Mouse (Mus musculus): ENCODE measurements at regions not wholly inside any gene's neighbourhood (a gene's known extent, or its start where the extent isn't known, plus 50 kb on each side); places are given as distances from the start of the nearest gene placed in this dataset.

- peak; percentile 29 for DNase-seq (ENCODE audit: extremely low read depth)
- Histone ChIP-seq H3K36me3 (replicated peaks in 1 of 2; ENCODE audit: control insufficient read depth in 1 of 2, insufficient read depth in 1 of 2, low read length in 1 of 2) (no peaks in the 10 kb centered on the region), H3K9ac (ENCODE audit: insufficient read depth, low read depth) (no peak overlapping the region), H3K4me2 (ENCODE audit: insufficient read depth, low read depth, poor library complexity, severe bottlenecking) (no peak overlapping the region), H3K27me3 (replicated peaks) (no peaks in the 10 kb centered on the region), H3K27ac (ENCODE audit: insufficient read depth, low read depth) (no peak overlapping the region), H3K9me3 (replicated peaks; ENCODE audit: low read length) (no peaks in the 10 kb centered on the region), H3K79me2 (replicated peaks; ENCODE audit: control insufficient read depth, extremely low read depth, insufficient read depth, poor library complexity, severe bottlenecking) (no peaks in the 10 kb centered on the region), H3K4me3 (replicated peaks in 1 of 3; ENCODE audit: low read depth in 2 of 3, low read length in 2 of 3, poor library complexity in 1 of 3) (no peak overlapping the region), H3K4me1 (ENCODE audit: control insufficient read depth in 1 of 2, insufficient read depth in 2 of 2) (peaks cover 0 to 4% of the 10 kb centered on the region in 2 experiments; a peak in 1 of 4 replicates)
- dilution Hi-C loops (cut with MboI; ENCODE audit: extremely low pct_ligation_motif_present, extremely low pct_unique_long_range_greater_than_20kb, low sequenced_read_pairs), result no loop called here
- TF ChIP-seq USF1 (IDR thresholded peaks at IDR 0.05; ENCODE audit: low read depth, low read length) (no peak), JUND (conservative IDR thresholded peaks at IDR 0.05; ENCODE audit: low read depth, low read length) (peak; percentile 72), MAX (IDR thresholded peaks at IDR 0.05; ENCODE audit: low read length) (no peak), EP300 (IDR thresholded peaks at IDR 0.05; ENCODE audit: low read length) (peak; percentile 86), JUN (IDR thresholded peaks at IDR 0.05; ENCODE audit: insufficient read depth, low read depth, low read length) (peak; percentile 63; the same call in 1 of the 2 replicates), CTCF (conservative IDR thresholded peaks at IDR 0.05 in 1 of 2, IDR thresholded peaks at IDR 0.05 in 1 of 2; ENCODE audit: low read depth in 2 of 2, low read length in 2 of 2) (no peak), ETS1 (conservative IDR thresholded peaks at IDR 0.05; ENCODE audit: low read depth, low read length) (peak; percentile 61; the same call in 1 of the 2 replicates), MEF2A (IDR thresholded peaks at IDR 0.05; ENCODE audit: borderline replicate concordance, low read depth, low read length) (peak; percentile 52; the same call in 1 of the 2 replicates)
- in situ Hi-C loops (cut with MboI; ENCODE audit: low pct_ligation_motif_present, low pct_unique_long_range_greater_than_20kb, low sequenced_read_pairs), result no loop called here
Observed at GRCm38 (mm10) chr9:13049079-13049478, 196.6 kb downstream of the Jrkl start.

DNA sequence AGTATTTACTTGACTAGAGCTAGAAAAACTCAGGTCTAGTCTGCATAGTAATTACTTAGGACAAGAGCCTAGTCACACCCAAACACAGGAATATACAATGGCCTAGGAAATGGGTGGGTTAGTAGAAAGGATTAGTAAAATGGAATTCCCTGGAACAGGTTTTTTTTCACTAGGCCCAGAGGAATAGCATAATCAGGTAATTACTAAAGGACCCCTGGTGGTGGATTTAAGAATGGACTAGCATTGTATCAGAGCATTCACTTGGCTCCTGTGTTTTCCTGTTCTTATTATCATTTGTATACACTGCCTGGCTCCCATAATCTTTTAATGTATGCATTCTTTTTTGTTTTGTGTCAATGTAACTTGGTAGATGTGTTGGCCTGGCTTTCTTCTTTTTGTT lies 226.6 kb downstream of the Jrkl start:
- no peaks in the 10 kb centered on the region for H3K79me2 ChIP-seq (replicated peaks; ENCODE audit: control insufficient read depth, extremely low read depth, insufficient read depth, poor library complexity, severe bottlenecking)
- no peaks in the 10 kb centered on the region for H3K36me3 ChIP-seq (replicated peaks in 1 of 2; ENCODE audit: control insufficient read depth in 1 of 2, insufficient read depth in 1 of 2, low read length in 1 of 2)
- H3K4me2 ChIP-seq (ENCODE audit: insufficient read depth, low read depth, poor library complexity, severe bottlenecking), result no peak overlapping the region
- H3K27me3 ChIP-seq (replicated peaks), result no peaks in the 10 kb centered on the region
- in situ Hi-C loops (cut with MboI; ENCODE audit: low pct_ligation_motif_present, low pct_unique_long_range_greater_than_20kb, low sequenced_read_pairs), result no loop called here
- no peaks in the 10 kb centered on the region for H3K9me3 ChIP-seq (replicated peaks; ENCODE audit: low read length)
- no peak overlapping the region for H3K4me3 ChIP-seq (replicated peaks in 1 of 3; ENCODE audit: low read depth in 2 of 3, low read length in 2 of 3, poor library complexity in 1 of 3)
- dilution Hi-C loops (cut with MboI; ENCODE audit: extremely low pct_ligation_motif_present, extremely low pct_unique_long_range_greater_than_20kb, low sequenced_read_pairs), result no loop called here
- no peak overlapping the region for H3K9ac ChIP-seq (ENCODE audit: insufficient read depth, low read depth)
- peak; percentile 6 for DNase-seq (ENCODE audit: extremely low read depth)
- H3K4me1 ChIP-seq (ENCODE audit: control insufficient read depth in 1 of 2, insufficient read depth in 2 of 2), result no peaks in the 10 kb centered on the region
- TF ChIP-seq NRF1 (IDR thresholded peaks at IDR 0.05; ENCODE audit: low read depth, low read length), result no peak
- peak; percentile 35 for TF ChIP-seq RAD21 (IDR thresholded peaks at IDR 0.05; ENCODE audit: low read depth, low read length)
- TF ChIP-seq ZNF384 (IDR thresholded peaks at IDR 0.05; ENCODE audit: low read depth, low read length), result 0 out of 2 replicates have a peak, but pooled peaks have one; percentile 16
- TF ChIP-seq BHLHE40 (IDR thresholded peaks at IDR 0.05; ENCODE audit: low read depth, low read length), result no peak
- TF ChIP-seq GABPA (IDR thresholded peaks at IDR 0.05; ENCODE audit: insufficient replicate concordance, low read depth, low read length), result no peak
- TF ChIP-seq ZKSCAN1 (IDR thresholded peaks at IDR 0.05; ENCODE audit: borderline replicate concordance, low read depth, low read length), result no peak
- TF ChIP-seq SMC3 (IDR thresholded peaks at IDR 0.05; ENCODE audit: low read depth, low read length), result peak; percentile 55
- TF ChIP-seq RCOR1 (conservative IDR thresholded peaks at IDR 0.05; ENCODE audit: low read depth, low read length), result no peak
- peak in 1 of 2 experiments; percentile 52; a peak in 2 of 4 replicates for TF ChIP-seq CTCF (conservative IDR thresholded peaks at IDR 0.05 in 1 of 2, IDR thresholded peaks at IDR 0.05 in 1 of 2; ENCODE audit: low read depth in 2 of 2, low read length in 2 of 2)
- no peak for TF ChIP-seq USF2 (conservative IDR thresholded peaks at IDR 0.05; ENCODE audit: low read depth, low read length)
- H3K27ac ChIP-seq (ENCODE audit: insufficient read depth, low read depth), result no peak overlapping the region
